Mouse (Mus musculus): ENCODE data around the gene Itpr2. TPM values are rescaled to one million over a fixed set of nuclear protein-coding genes. Genes with fewer than 3 reads are reported as not detected.

Itpr2 gene
- total RNA-seq, 2 experiments from 2014 or later = 19.2 to 20.8 TPM

GRCm38 (mm10) chr6:146436916-146437496 lies 65.0 kb downstream of the Itpr2 start:
- intact Hi-C loops (cut with DNase I) = no loop called here
- DNase-seq (ENCODE audit: low spot score in 2 of 2) = no peak

- intact Hi-C loops (cut with DNase I) = no loop called here
- DNase-seq (ENCODE audit: low spot score in 2 of 2) = no peak
Observed at GRCm38 (mm10) chr6:146434217-146434616, 67.8 kb downstream of the Itpr2 start.

GRCm38 (mm10) chr6:146432218-146432865 lies 69.7 kb downstream of the Itpr2 start:
- no peak for DNase-seq (ENCODE audit: low spot score in 2 of 2)
- intact Hi-C loops (cut with DNase I) = no loop called here

- intact Hi-C loops (cut with DNase I) = no loop called here
- DNase-seq (ENCODE audit: low spot score in 2 of 2) = no peak
Observed at GRCm38 (mm10) chr6:146431777-146432176, 70.2 kb downstream of the Itpr2 start.

DNA sequence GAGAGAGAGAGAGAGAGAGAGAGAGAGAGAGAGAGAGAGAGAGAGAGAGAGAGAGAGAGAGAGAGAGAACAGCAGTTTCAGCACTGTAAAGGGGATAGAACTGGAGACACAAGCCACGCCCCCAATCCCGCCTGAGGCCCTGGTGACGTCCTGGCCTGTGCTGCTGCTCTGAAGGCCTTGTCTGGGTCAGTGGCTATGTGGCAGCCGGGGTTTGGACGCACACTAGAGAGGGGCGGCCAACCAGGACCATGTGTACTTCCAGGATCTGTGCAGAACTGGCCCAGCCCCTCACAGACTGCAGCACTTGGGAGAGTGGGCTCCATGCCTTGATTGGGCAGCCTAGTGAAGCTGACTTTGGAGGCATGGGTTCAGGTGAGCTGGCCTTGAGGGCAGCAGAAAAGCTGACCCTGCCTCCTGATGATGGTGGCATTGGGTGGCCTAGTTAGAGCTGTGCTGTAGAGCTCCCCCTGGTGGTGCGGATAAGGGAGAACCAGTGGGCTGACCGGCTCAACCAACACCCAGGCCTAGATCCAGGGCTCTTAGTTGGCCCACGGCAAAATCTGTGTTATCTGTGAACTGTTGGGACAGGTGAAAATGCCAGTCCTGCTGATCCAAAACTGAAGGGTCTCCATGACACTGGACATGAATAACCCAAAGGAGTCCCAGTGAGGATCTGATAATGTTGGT lies 72.2 kb downstream of the Itpr2 start:
- intact Hi-C loops (cut with DNase I) = no loop called here
- DNase-seq (ENCODE audit: low spot score in 2 of 2) = no peak

DNA sequence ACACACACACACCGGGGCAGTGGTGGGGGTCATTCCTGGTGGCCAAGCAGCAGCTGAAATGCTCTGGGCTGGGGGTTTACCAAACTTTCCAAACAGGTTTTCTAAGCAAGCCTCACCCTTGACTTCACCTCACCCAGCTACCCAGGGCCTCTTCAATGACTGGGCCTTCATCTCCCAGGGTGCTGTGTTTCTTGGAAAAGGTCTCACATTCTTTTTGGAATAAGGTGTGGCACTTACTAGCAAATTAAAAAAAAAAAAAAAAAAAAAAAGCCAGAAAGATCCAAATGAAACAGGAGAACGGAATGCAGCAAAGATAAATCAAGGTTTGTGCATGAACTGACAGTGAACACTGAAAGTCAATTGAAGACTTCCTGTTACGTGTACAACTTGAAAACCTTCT lies 77.2 kb downstream of the Itpr2 start:
- DNase-seq (ENCODE audit: low spot score in 2 of 2) = no peak
- intact Hi-C loops (cut with DNase I) = no loop called here

DNA sequence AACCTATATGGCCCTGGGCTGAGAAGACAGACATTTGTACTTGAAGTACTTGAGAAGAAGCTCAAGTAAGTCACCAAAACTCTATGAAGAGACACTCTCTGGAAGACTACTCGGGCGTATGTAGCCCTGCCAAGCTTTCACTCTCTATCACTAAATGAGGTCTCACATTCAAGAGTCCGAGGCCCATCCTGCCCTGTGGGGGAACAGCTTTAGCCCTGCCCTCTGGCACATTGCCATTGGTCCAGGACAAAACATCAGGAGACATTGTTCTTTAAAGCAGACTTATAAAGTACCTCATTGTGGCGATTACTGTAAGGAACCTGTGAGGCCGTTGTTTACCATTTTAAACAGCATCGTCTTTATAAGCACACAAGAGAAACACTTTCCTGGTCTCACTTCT lies 77.7 kb downstream of the Itpr2 start:
- intact Hi-C loops (cut with DNase I) = no loop called here

GRCm38 (mm10) chr6:146420718-146421117 lies 81.3 kb downstream of the Itpr2 start:
- intact Hi-C loops (cut with DNase I) = no loop called here
- DNase-seq (ENCODE audit: low spot score in 2 of 2) = no peak

More for the DNA sequence above, 77.7 kb downstream of the Itpr2 start:
- no peak for DNase-seq (ENCODE audit: low spot score in 2 of 2)

DNA sequence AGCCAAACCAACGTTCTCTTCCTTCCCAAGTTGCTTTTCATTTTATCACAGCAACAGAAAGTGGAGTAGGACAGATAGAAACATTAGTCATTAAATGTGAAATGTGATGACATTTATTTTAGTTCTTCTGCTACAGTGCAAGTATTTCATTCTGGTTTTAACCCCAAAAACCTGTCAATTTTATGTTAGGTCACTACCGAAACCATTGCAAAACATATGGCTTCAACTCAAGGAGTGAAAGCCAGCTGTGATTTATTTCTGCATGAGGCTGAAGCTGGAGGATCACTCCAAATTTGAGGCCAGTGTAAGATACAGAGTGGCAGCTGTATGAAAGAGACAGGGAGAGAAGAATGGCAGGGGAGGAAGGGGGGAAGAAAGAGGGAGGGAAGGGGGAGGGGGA lies 85.6 kb downstream of the Itpr2 start:
- intact Hi-C loops (cut with DNase I) = loop anchor here (10.0 kb wide), 2 partner anchors 158 to 1022 kb away; partner anchors contain the start of genes Fgfr1op2 and Ints13
- no peak for DNase-seq (ENCODE audit: low spot score in 2 of 2)

DNA sequence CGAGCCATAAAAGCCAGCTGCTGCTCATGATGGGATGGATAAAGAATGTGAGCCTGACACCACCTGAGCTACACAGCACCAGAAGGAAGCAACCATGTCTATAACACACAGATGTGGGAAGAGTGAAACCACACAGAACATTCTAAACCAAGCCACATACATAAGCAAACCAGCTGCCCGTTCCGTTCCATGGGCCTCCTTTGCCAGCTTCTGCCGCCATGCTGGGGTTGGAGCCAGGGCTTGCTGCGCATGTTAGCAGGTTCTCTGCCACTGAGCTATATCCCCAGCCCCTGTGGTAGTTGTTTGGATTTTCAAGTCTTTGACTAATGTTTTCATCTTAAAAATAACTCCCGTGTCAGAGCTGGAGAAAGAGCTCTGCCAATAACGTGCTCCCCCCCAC lies 87.9 kb downstream of the Itpr2 start:
- DNase-seq (ENCODE audit: low spot score in 2 of 2) = no peak
- intact Hi-C loops (cut with DNase I) = loop anchor here (5.0 to 10.0 kb wide), 3 partner anchors 161 to 1019 kb away; partner anchors contain the start of genes Fgfr1op2 and Ints13

GRCm38 (mm10) chr6:146411446-146412070 lies 90.5 kb downstream of the Itpr2 start:
- intact Hi-C loops (cut with DNase I) = loop anchor here (5.0 to 10.0 kb wide), 3 partner anchors 163 to 1017 kb away; partner anchors contain the start of genes Fgfr1op2 and Ints13
- DNase-seq (ENCODE audit: low spot score in 2 of 2) = no peak

DNA sequence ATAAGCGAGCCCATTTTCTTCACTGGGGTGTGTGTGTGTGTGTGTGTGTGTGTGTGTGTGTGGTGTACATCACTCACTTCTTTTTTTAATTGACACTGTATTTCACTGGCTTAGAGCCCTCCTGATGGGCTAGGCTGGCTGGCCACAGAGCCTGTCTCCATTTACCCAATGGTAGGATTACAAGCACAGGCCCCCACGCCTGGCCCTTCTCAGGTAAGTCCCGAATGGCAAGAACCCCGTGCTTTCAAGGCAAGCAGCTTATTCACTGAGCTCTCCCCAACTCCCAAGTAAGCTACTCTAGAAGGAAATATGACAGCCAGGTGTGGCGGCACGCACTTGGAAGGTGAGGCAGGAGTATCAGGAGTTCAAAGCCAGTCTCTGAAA lies 91.6 kb downstream of the Itpr2 start:
- intact Hi-C loops (cut with DNase I) = loop anchor here (5.0 to 10.0 kb wide), 3 partner anchors 164 to 1016 kb away; partner anchors contain the start of genes Fgfr1op2 and Ints13
- DNase-seq (ENCODE audit: low spot score in 2 of 2) = peak in 1 of 2 experiments; percentile 58

GRCm38 (mm10) chr6:146409692-146410426 lies 92.2 kb downstream of the Itpr2 start:
- intact Hi-C loops (cut with DNase I) = loop anchor here (5.0 to 10.0 kb wide), 3 partner anchors 165 to 1015 kb away; partner anchors contain the start of genes Fgfr1op2 and Ints13
- peak; percentile 83 to 88 for DNase-seq (ENCODE audit: low spot score in 2 of 2)

GRCm38 (mm10) chr6:146405380-146405779 lies 96.6 kb downstream of the Itpr2 start:
- intact Hi-C loops (cut with DNase I) = no loop called here
- DNase-seq (ENCODE audit: low spot score in 2 of 2) = peak; percentile 23 to 34

DNA sequence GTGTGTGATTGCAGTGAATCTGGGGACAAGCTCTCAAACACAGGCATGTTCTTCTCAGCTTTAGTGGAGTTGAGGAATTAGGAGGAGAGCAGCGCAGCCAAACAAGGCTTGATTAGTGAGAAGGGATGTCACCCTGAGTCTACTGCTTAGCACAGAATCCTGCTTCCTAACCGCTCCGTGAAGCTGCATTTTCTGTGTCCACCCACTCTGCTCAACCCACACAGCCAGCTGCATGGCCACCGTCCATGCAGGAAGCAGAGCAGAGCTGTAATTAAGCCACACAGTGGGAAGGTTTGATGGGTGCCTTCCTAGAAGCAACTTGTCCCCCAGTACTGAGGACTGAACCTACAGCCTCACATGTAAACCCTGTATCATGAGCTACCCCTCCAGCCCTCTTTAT lies 97.1 kb downstream of the Itpr2 start:
- intact Hi-C loops (cut with DNase I) = no loop called here
- DNase-seq (ENCODE audit: low spot score in 2 of 2) = peak; percentile 40 to 55

- intact Hi-C loops (cut with DNase I) = no loop called here
- no peak for DNase-seq (ENCODE audit: low spot score in 2 of 2)
Observed at GRCm38 (mm10) chr6:146404156-146404555, 97.9 kb downstream of the Itpr2 start.

GRCm38 (mm10) chr6:146402905-146403642 lies 98.9 kb downstream of the Itpr2 start:
- intact Hi-C loops (cut with DNase I) = no loop called here
- DNase-seq (ENCODE audit: low spot score in 2 of 2) = peak; percentile 42 to 56

DNA sequence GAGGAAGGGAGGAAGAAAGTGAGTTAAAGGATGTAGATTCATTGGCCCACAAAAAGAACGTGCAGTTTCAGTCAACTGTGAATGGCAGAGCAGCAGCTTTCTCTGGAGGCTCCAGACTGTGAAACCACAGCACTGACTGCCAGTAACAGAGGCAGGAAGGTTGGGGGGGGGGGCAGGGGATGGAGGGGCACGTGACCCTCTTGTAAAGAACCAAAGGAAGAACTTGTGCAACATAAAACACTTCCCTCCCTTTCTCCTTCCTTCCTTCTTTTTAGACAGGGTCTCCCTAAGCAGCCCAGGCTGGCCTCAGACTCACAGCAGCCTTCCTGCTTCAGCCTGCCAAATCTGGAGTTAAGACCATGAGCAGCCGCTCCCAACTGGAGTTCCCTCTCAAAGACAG lies 104.2 kb downstream of the Itpr2 start:
- DNase-seq (ENCODE audit: low spot score in 2 of 2) = no peak
- intact Hi-C loops (cut with DNase I) = loop anchor here (5.0 kb wide), 1 partner anchor 116 kb away; no protein-coding TSS in a partner anchor
